Mouse (Mus musculus): Measurements from ENCODE around the gene Gm597.

Gene Gm597

DNA sequence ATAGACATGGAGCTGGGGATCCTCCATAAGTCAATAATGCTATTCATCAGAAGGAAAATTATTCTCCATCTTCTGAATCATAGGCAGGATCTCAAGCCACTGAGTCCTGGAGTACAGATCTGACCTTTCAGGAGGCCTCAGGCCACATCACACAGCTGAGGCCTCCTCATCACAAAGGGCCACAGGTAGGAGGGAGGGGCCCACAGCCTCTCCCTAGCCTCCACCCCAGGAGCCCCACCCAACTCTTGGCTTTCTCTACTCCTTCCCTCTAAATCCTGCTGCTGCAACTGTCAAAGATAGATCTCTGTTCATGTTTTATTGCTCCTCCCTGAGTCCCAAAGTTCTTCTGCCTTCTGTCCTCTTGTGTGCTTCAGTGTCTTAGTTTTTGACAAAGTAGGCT is at the start of gene Gm597:
Gene Gm597, minus strand, starts transcription at position 101 of the 400 bp plus-strand sequence.
- DNase-seq, result no peak

DNA sequence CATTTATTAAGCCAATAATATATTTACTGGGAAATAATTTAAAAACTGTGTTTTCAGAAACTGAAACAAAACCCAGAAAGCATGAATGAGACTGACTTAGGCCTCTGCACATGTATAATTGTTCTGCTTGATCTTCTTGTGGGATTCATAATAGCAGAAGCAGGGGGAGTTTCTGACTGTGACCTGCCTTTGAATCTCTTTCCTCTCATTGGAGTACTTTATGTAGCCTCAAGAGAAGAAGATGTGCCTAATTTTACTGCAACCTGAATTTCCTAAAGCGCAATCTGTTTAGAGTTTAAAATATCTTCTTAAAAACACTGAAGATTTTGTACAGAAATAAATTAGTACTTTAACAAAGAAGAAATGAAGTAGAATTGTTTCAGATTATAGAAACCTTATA is 27.6 kb upstream of the Gm597 start:
- no peak for DNase-seq

DNA sequence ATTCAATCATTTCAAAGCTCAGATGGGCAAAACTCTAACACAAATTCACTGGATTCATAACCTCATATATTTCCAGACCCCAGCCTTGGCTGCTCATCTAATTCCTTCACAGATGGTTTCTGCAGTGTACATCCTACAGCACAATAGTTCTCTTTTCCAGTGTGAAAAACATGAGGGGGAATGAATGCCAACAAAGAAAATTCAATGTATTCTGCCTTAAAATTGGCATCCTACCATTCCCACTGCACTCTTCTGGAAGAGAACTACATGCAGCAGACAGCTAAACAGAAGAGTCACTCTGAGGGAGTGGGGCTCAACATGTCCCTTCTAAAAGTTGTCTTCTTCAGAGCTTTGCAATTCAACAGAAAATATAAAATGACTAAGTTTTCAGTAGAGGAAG is 26.6 kb upstream of the Gm597 start:
- DNase-seq, result no peak

DNA sequence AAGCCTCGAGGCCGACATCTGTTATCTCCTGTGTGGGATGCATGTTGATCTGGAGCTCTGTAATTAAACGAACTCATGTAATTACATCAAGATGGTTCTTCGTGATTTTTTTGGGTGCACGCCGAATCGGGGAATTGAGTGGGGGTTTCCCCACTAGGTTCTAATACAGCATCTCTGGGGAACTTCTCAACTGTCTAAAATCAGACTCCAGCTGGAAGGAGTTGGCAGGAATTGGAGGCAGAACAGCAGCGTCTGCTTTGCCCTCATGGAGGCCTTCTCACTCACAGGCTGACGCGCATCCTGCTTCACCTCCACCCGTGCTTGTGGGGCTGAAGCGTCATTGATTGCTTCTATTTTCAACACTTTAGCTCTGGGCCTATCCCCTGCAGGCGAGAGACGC is 20.8 kb upstream of the Gm597 start:
- no peak for DNase-seq
